Mouse (Mus musculus): ENCODE results near the gene Snta1. TPM values are rescaled to one million over a fixed set of nuclear protein-coding genes. Genes with fewer than 3 reads are reported as not detected.

Snta1 gene
- polyA plus RNA-seq, 2 experiments from 2014 or later, result not detected

GRCm38 (mm10) chr2:154372151-154372829 is 35.6 kb downstream of the Snta1 start:
- ATAC-seq, result peak; percentile 90

DNA sequence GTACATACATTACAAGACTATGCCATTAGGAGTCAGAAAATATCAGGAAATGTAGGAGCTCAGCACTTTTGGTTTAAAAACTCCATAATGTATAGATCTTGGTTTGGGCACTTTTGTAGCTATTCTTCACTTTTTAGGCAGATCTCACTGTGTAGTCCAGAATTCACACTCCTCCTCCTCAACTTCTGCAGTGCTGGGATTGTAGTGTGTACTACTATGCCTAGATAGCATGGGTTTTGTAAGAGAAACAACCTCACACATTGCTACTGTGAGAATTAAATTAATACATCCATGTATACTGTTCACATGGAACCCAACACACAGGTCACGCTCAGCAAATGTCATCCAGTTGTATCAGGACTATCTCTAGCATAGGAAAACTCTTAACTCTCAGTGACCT is 40.4 kb downstream of the Snta1 start:
- no peak for ATAC-seq

DNA sequence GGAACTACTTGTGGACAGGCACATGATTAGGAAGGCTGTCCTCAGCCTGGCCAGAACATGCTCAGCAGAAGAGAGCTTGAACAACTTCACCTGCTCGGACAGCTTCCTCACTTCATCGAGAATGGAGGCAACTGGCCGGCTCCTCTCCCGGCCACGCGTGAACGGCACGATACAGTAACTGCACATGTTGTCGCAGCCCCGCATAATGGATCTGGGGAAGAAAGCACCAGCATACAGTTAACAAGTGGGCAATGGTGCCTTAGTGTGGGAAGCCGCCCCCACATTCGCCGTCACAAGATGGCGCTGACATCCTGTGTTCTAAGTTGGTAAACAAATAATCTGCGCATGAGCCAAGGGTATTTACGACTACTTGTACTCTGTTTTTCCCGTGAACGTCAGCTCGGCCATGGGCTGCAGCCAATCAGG is 53.9 kb downstream of the Snta1 start:
- peak; percentile 54 for ATAC-seq

DNA sequence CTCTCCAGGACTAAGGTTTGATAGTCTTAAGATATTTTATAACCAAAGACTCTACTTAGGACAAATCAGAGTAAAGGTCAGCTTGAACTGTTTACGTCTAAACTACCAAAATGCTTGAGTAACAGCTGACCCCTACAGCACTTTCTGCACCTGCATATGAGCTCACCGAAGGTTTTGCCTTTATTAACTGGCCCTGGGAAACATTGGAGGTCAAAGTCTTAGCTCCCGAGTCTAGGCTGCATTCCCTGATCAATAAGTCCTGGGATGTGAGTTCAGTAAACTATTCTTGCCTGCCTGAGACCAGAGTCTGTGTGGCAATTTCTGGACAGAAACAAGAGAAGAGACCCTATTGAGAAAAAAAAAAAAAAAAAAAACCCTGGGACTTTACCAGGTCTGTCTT is 59.7 kb downstream of the Snta1 start:
- ATAC-seq, result no peak

DNA sequence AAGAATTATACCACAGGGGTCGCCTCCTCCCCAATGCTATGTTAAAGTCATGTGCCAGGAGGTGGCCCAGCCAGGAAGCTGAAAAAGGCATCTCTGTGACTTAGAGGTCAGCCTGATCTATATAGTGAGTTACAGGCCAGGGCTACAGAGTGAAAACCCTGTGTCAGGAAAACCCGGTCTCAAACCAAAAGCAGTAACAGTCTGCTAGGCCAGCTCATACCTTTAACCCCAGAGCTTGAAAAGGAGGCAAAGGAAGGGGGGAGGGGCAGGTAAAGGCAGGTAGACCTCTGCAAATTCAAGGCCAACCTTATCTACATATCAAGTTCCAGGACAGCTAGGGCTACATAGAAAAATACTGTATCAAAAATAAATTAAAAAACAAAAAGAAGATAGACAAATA is 68.5 kb downstream of the Snta1 start:
- no peak for ATAC-seq

DNA sequence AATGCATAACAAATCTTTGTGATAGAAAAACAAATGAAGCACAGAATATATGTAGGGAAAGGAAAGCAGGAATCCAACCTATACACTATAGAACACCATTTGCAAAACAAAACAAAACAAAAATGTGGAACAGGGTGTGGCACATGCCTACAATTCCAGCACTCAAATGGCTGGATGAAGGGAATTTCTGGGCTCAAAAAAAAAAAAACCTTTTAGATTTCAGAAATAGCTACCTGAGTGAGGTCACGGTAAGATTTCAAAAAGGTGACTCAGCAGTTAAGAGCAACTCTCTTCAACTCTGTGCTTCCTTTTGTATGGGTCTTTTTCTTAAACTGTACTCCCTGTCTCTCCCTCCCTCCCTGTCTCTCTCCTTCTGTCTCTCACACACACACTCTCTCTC is 69.7 kb downstream of the Snta1 start:
- ATAC-seq, result no peak

- ATAC-seq, result no peak
Measured at GRCm38 (mm10) chr2:154335572-154335971, 72.3 kb downstream of the Snta1 start.

DNA sequence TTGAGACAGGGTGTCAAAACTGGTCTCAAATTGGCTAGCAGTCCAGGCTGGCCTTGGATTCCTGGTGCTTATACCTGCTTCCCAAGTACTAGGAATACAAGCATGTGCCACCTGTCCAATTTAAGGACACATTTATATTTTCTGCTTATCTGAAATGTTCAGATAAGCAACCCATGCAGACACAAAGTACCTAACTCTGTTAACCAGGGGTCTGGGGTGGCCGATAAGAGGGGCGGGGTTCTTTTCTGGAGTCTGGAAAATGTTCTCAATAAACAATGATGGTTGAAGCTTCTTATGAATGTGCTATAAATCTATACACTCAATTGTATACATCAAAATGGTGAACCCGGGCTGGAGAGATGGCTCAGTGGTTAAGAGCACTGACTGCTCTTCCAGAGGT is 81.0 kb downstream of the Snta1 start:
- ATAC-seq, result no peak

Other genes starting within 250 kb of the Snta1 start
- not detected for gene Bpifa5, start 245.5 kb downstream of the Snta1 start, polyA plus RNA-seq (2017; shearing (Covaris generic))
- gene Bpifb1, start 217.3 kb downstream of the Snta1 start, polyA plus RNA-seq (2017; shearing (Covaris generic)), result not detected
- gene Bpifb5, start 184.4 kb downstream of the Snta1 start, polyA plus RNA-seq (2017; shearing (Covaris generic)), result not detected
- not detected for gene Bpifb9a, start 150.2 kb downstream of the Snta1 start, polyA plus RNA-seq (2017; shearing (Covaris generic))
- not detected for gene Bpifb9b, start 100.9 kb downstream of the Snta1 start, polyA plus RNA-seq (2017; shearing (Covaris generic))
- 10 to 100 TPM; 24.4 to 38.9 TPM for gene Cdk5rap1, start 35.1 kb downstream of the Snta1 start, polyA plus RNA-seq (2017; shearing (Covaris generic))
- gene Cbfa2t2, start 28.4 kb upstream of the Snta1 start, polyA plus RNA-seq (2017; shearing (Covaris generic)), result 10 to 100 TPM; 22.9 to 33.0 TPM
- not detected for gene 1700003F12Rik, start 139.0 kb upstream of the Snta1 start, polyA plus RNA-seq (2017; shearing (Covaris generic))
- not detected for gene Actl10, start 143.7 kb upstream of the Snta1 start, polyA plus RNA-seq (2017; shearing (Covaris generic))
- gene Necab3, start 150.8 kb upstream of the Snta1 start, polyA plus RNA-seq (2017; shearing (Covaris generic)), result under 1 TPM; 0.30 to 0.47 TPM
- 1 to 10 TPM in 1 of 2 experiments, under 1 TPM in 1; 0.42 to 1.5 TPM for gene E2f1, start 161.8 kb upstream of the Snta1 start, polyA plus RNA-seq (2017; shearing (Covaris generic))
- gene Pxmp4, start 195.6 kb upstream of the Snta1 start, polyA plus RNA-seq (2017; shearing (Covaris generic)), result 10 to 100 TPM; 15.4 to 20.9 TPM
- under 1 TPM; 0.39 to 0.93 TPM for gene Zfp341, start 205.2 kb upstream of the Snta1 start, polyA plus RNA-seq (2017; shearing (Covaris generic))
- gene 4930519P11Rik, start 205.3 kb upstream of the Snta1 start, polyA plus RNA-seq (2017; shearing (Covaris generic)), result not detected
- gene Chmp4b, start 243.6 kb upstream of the Snta1 start, polyA plus RNA-seq (2017; shearing (Covaris generic)), result 1 to 10 TPM; 2.4 to 6.2 TPM